Mouse (Mus musculus) heart, postnatal 25 days (tissue): ENCODE results near the gene Hps4. TPM values are rescaled to one million over a fixed set of nuclear protein-coding genes. Genes with fewer than 3 reads are reported as not detected.
"Not testable (repeated sequence)": the region's sequence is repeated elsewhere in the genome, so short reads cannot be mapped to it uniquely, and the experiment has no call there.

Source experiments
- DNase-seq: peaks from one replicate; pipeline ENCODE4 v3.0.0; 2022; ENCODE audit warnings: low spot score
- intact Hi-C: fragments of 180-260 bp; cut with DNase I; formaldehyde crosslinking; loops from one replicate; pipeline ENCODE4 v1.15.1; 2025
- total RNA-seq, 2 experiments: library from RNA; stranded (reverse); gene quantifications; 2 replicates each; pipeline ENCODE4 v1.2.3; 2021

The Hps4 gene
- total RNA-seq, 2 experiments from 2014 or later: 10.2 to 12.1 TPM

- intact Hi-C loops: no loop called here
- DNase-seq: no peak
These were observed 48.9 kb downstream of the Hps4 start for GRCm38 (mm10) chr5:112391676-112392323.

GRCm38 (mm10) chr5:112393741-112394414 is 51.0 kb downstream of the Hps4 start:
- intact Hi-C loops: no loop called here

GRCm38 (mm10) chr5:112394415-112394763 is 51.5 kb downstream of the Hps4 start:
- intact Hi-C loops: no loop called here
- no peak for DNase-seq

More at GRCm38 (mm10) chr5:112393741-112394414, 51.0 kb downstream of the Hps4 start:
- DNase-seq: no peak

GRCm38 (mm10) chr5:112394779-112395443 is 52.0 kb downstream of the Hps4 start, which contains the start of gene Asphd2:
TSS of gene Asphd2 (minus strand) at chr5:112394866.
- intact Hi-C loops: no loop called here
- peak; percentile 24 for DNase-seq

- no peak for DNase-seq
- intact Hi-C loops: no loop called here
These were observed 53.2 kb downstream of the Hps4 start for GRCm38 (mm10) chr5:112396066-112396465.

- intact Hi-C loops: no loop called here
- no peak for DNase-seq
These were observed 56.4 kb downstream of the Hps4 start for GRCm38 (mm10) chr5:112399284-112399683.

- DNase-seq: no peak
- intact Hi-C loops: no loop called here
These were observed 59.6 kb downstream of the Hps4 start for GRCm38 (mm10) chr5:112402437-112402836.

- intact Hi-C loops: no loop called here
These were observed 63.1 kb downstream of the Hps4 start for GRCm38 (mm10) chr5:112406017-112406416.

GRCm38 (mm10) chr5:112409274-112409673 is 66.4 kb downstream of the Hps4 start:
- DNase-seq: no peak
- intact Hi-C loops: no loop called here

More at GRCm38 (mm10) chr5:112406017-112406416, 63.1 kb downstream of the Hps4 start:
- no peak for DNase-seq

GRCm38 (mm10) chr5:112411072-112411471 is 68.2 kb downstream of the Hps4 start:
- intact Hi-C loops: no loop called here
- DNase-seq: no peak

- intact Hi-C loops: no loop called here
- DNase-seq: no peak
These were observed 68.8 kb downstream of the Hps4 start for GRCm38 (mm10) chr5:112411514-112412335.

- intact Hi-C loops, DNase-seq: not testable (repeated sequence)
These were observed 69.9 kb downstream of the Hps4 start for GRCm38 (mm10) chr5:112412781-112413180.

- no peak for DNase-seq
- intact Hi-C loops: no loop called here
These were observed 73.8 kb downstream of the Hps4 start for GRCm38 (mm10) chr5:112416673-112417072.

GRCm38 (mm10) chr5:112418023-112418422 is 75.1 kb downstream of the Hps4 start:
- no peak for DNase-seq
- intact Hi-C loops: no loop called here

GRCm38 (mm10) chr5:112419535-112419934 is 76.7 kb downstream of the Hps4 start:
- intact Hi-C loops: no loop called here
- no peak for DNase-seq

GRCm38 (mm10) chr5:112426635-112427034 is 83.8 kb downstream of the Hps4 start:
- intact Hi-C loops: loop anchor here (5.0 kb wide), 1 partner anchor 84 kb away; the partner anchor contains the start of genes Hps4 and Srrd
- no peak for DNase-seq

- no peak for DNase-seq
- intact Hi-C loops: loop anchor here (5.0 kb wide), 1 partner anchor 85 kb away; the partner anchor contains the start of genes Hps4 and Srrd
These were observed 84.4 kb downstream of the Hps4 start for GRCm38 (mm10) chr5:112427283-112427682.
